Mouse (Mus musculus): ENCODE data around the gene Txnrd2.

The Txnrd2 gene

GRCm38 (mm10) chr16:18452361-18452862 lies 26.2 kb downstream of the Txnrd2 start:
- no peak for DNase-seq (ENCODE audit: low read depth)

GRCm38 (mm10) chr16:18453846-18454245 lies 27.7 kb downstream of the Txnrd2 start:
- DNase-seq (ENCODE audit: low read depth): no peak

DNA sequence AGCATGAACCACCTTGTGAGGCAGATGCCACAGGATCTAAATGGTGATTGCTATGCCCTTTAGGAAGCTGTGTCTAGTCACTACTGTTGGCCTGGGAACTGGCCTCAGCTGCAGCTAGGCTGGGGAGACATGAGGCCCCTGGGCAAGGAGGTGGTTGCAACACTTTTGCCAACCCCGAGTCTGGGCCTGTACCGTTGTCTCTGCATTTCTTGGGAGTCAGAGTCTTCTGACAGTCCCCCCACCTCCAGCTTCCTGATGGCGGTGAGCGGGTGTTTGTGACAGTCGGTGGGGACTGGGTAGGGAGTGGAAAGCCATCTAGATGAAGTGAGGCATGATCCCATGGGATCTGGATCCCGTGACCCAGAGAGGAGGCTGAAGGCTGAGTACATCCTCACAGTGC lies 29.2 kb downstream of the Txnrd2 start:
- no peak for DNase-seq (ENCODE audit: low read depth)

DNA sequence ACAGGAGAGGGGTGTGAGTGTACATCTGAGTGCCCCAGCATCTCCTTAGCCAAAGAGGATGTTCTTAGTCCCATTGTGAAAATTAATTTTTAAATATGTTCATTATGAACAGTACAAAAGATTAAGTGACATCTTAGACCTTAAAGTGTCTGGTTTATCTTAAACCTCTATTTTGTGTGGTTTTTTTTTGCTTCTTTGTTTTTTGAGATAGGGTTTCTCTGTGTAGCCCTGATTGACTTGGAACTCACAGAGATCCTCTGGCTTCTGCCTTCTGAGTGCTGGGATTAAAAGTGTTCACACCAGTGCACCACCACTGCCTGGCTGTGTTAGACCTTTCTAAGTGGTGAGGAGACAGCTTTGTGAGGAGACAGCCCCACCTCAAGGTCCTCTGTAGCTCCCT lies 32.5 kb downstream of the Txnrd2 start:
- no peak for DNase-seq (ENCODE audit: low read depth)

DNA sequence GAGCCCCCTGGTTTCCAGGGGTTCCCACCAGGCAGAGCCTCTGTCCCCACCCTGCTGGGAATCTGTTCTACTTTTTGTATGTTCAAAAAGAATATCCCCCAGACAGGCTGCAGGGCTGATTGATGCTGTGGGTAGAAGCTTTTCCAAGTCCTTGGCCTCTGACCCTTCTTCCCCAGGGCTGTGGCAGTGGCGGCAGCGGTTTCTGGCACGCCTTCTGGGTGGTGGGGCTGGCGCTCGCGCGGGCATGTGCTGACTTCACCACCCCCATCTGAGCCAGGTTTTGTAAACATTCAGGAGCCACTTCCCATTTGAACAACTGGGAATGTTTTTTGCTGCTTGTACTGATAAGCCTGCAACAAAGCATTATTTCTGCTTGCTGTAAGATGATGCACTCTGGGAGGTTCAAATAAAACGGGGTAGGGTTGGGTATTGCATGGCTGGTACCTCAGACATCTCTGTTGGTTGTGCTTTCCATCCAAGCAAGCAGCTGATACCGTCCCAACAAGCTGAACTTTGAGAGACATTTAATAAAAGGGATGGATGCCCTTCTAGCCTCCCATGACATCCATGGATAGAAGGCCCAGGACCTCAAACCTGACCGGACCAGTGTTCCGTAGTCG lies 33.3 kb downstream of the Txnrd2 start:
- peak; percentile 61 for DNase-seq (ENCODE audit: low read depth)

GRCm38 (mm10) chr16:18459955-18460370 lies 33.8 kb downstream of the Txnrd2 start:
- peak; percentile 48 for DNase-seq (ENCODE audit: low read depth)

GRCm38 (mm10) chr16:18460826-18461225 lies 34.6 kb downstream of the Txnrd2 start:
- DNase-seq (ENCODE audit: low read depth): no peak

GRCm38 (mm10) chr16:18462031-18462430 lies 35.8 kb downstream of the Txnrd2 start:
- DNase-seq (ENCODE audit: low read depth): no peak

DNA sequence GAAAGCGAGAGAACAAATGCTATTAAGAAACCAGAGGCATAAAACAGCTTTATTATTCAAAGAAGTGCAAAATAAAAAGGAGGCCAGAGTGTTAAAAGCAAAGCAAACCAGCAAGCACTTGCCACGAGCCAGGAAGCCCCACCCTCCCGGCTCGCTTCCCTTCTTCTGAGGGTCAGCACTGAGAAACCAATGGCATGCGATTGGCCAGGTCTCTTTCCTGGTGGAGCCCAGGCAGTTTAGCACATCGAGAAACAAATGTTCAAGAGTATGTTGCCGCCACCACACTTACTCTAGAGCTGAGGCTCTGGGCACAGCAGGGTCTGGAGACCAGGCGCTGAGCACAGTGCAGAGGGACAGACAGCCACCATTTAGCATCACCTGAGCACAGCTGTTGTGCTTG lies 36.4 kb downstream of the Txnrd2 start:
- no peak for DNase-seq (ENCODE audit: low read depth)

DNA sequence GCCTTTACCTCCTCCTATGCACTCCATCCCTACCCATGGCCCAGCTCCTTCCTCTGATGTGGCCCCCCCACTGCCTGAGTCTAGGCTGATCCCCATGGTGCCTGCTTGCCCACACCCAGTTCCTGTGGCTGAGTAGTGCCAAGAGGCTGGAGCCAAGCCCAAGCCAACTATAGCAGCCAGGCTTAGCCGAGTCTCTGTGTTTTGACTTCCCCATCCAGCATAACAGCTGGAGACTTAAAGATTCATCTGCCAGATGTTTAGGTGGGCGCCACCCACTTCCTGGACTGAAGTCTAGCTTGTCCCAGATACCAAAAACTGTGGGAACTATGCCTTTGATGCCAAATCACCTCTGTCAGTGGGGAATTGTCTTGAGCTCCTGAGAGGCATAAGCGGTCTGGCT lies 38.1 kb downstream of the Txnrd2 start:
- peak; percentile 64 for DNase-seq (ENCODE audit: low read depth)

DNA sequence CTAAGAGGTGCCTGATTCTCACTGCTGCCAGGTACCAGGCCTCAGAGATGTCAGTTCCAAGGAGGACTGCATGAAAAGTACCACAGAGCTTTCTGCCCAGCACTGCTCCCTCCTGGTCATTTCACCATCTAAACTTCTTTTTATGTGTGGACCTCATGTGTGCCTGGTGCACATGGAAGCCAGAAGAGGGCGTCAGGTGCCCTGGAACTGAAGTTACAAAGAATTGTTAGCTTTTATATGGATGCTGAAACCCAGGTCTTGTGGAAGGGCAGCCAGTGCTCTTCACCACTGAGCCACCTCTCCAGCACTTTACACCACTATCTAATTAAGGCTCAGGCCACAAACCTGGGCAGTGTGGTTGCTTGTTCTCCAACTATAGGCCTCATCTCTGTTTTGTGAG lies 44.6 kb downstream of the Txnrd2 start:
- peak; percentile 57 for DNase-seq (ENCODE audit: low read depth)

DNA sequence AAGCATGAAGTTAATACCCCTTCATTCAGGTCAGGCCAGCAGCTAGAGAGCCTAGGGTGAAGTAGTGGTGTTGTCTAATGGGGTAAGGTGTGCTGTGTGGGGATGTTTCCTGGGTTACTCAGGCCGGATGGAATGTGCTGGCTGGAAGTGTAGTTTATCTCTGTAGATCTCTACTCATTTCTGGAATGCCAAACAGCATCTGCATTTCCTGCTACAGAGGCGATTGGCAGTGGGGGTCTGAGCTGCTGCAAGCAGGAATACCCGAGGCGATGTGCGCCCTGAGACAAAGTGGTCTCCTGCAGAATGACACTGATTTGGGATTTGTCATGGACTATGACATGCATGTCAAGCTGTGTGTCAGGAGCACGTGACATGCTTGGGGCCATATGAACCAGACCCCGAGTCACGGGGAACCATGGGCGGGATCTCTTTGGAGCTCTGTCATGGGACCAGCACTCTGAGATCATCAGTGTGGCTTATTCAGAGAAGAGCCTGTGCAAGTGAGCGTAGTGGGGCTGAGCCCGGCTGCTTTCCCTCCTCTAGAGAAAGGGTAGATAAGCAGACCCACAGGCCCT lies 45.3 kb downstream of the Txnrd2 start:
- peak; percentile 44 for DNase-seq (ENCODE audit: low read depth)

GRCm38 (mm10) chr16:18471976-18472375 lies 45.8 kb downstream of the Txnrd2 start:
- DNase-seq (ENCODE audit: low read depth): no peak

GRCm38 (mm10) chr16:18472416-18472815 lies 46.2 kb downstream of the Txnrd2 start:
- DNase-seq (ENCODE audit: low read depth): no peak

GRCm38 (mm10) chr16:18472976-18473375 lies 46.8 kb downstream of the Txnrd2 start:
- DNase-seq (ENCODE audit: low read depth): no peak

GRCm38 (mm10) chr16:18474021-18474420 lies 47.8 kb downstream of the Txnrd2 start:
- DNase-seq (ENCODE audit: low read depth): no peak

GRCm38 (mm10) chr16:18477996-18478395 lies 51.8 kb downstream of the Txnrd2 start:
- DNase-seq (ENCODE audit: low read depth): no peak

GRCm38 (mm10) chr16:18479667-18480066 lies 53.5 kb downstream of the Txnrd2 start:
- DNase-seq (ENCODE audit: low read depth): no peak

GRCm38 (mm10) chr16:18480933-18481485 lies 54.8 kb downstream of the Txnrd2 start:
- no peak for DNase-seq (ENCODE audit: low read depth)

- peak; percentile 63 for DNase-seq (ENCODE audit: low read depth)
Observed at GRCm38 (mm10) chr16:18482431-18482830, 56.2 kb downstream of the Txnrd2 start.

DNA sequence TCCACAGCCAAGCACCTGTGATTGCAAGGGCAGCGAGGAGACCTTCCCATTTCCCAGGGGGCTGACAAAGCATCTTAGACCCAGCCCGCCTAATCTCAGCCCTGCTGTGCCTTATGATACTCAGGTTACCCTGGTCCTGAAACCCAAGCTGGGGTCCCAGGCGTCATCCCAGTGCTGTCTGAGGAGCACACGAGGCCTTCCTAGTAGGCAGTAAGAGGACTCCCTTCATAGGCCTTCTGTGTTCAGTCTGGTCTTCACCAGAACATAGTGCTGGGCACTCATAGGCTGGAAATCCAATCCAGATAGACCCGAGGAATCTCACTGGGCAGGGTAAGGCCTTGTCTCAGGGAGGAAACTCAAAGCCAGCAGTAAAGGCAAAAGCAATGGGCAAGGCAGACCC lies 57.7 kb downstream of the Txnrd2 start:
- DNase-seq (ENCODE audit: low read depth): no peak

DNA sequence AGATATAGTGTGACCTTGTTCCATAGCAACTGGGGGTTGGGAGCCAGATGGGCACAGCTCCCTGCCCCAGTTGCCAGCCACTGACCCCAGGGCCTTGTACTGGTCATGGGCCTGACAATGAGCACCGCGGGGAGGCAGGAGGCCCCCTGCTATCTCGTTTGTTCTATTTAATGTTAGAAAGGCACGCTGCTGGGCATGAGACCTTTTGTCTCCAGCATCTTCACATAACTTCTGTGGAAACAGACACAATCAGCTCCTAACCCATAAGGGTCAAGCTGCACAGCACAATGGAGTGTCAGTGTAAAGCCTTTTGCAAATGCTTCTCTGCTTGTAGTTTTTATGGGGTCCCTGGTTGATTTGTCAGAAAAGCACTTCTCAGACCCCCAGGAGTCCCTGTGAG lies 58.2 kb downstream of the Txnrd2 start:
- DNase-seq (ENCODE audit: low read depth): no peak

DNA sequence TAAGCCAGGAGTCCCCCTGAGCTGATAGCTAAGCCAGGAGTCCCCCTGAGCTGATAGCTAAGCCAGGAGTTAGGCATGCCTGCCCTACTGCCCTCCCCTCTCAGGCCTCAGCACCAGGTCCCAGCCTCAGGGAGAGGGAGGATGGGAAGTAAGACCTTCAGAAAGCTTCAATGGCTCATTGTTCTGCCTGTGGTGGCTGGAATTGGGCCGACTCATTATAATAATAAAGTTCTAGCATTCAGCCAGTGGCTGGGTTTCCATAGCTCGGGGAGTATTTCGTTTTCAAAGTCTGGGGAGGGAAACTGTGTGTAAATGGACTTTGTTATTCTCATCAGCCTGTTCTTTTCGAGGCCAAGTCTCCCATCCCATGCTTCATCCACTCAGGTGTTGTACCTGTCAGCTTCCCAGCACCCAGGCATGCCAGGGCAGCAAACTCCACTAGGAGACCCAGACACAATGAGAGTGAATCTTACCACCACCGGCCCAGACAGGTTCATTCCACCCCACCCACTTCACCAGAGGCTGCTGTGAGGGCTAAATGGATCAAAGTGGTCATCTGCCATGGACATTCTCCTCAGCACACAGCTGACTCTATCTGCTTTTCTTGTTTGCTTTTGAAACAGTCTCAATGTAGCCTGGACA lies 58.7 kb downstream of the Txnrd2 start:
- DNase-seq (ENCODE audit: low read depth): peak; percentile 69
